Mouse (Mus musculus) midbrain, embryonic 10.5 days (tissue): ENCODE measurements around the gene Ltn1. TPM values are rescaled to one million over a fixed set of nuclear protein-coding genes. Genes with fewer than 3 reads are reported as not detected.

Experiments
- polyA plus RNA-seq: library from polyadenylated mRNA; unstranded; fragments of >200 nt; fragmentation: Nextera tagmentation; extraction: Ambion mirVana; gene quantifications from 2 replicates; pipeline ENCODE4 v1.2.1, GENCODE M21; 2016

Ltn1 gene
- polyA plus RNA-seq, 1 experiment from 2014 or later: 25.4 TPM

Other genes starting within 250 kb of the Ltn1 start
- gene N6amt1, start 78.4 kb downstream of the Ltn1 start, polyA plus RNA-seq: 18.7 and 21.2 TPM in 2 replicates
- 11.6 and 13.6 TPM in 2 replicates for gene Rwdd2b, start 8.0 kb upstream of the Ltn1 start, polyA plus RNA-seq
- gene Usp16, start 22.1 kb upstream of the Ltn1 start, polyA plus RNA-seq: 36.5 and 42.7 TPM in 2 replicates
- gene Cct8, start 63.3 kb upstream of the Ltn1 start, polyA plus RNA-seq: 621 and 675 TPM in 2 replicates
- not detected in 2 replicates for gene Map3k7cl, start 120.7 kb upstream of the Ltn1 start, polyA plus RNA-seq